Mouse (Mus musculus) large intestine, adult 2 months (tissue): ENCODE data around the gene Btbd18. TPM values are rescaled to one million over a fixed set of nuclear protein-coding genes. Genes with fewer than 3 reads are reported as not detected.

Source experiments
- DNase-seq: peaks from one replicate; pipeline ENCODE4 v3.0.0-alpha.2; 2012; ENCODE audit warnings: low read depth, low spot score
- whole genome bisulfite sequencing: fragments of 180-500 bp; shearing (Covaris S2); methylation state at CpG from one replicate; pipeline ENCODE4 v1.1.7; 2018; 5-methylcytosine and 5-hydroxymethylcytosine counted together
- polyA plus RNA-seq: library from polyadenylated mRNA; depleted of rRNA; stranded (reverse); fragments of >200 nt; gene quantifications from 2 replicates; pipeline ENCODE4 v1.2.3, GENCODE M21; 2012; rRNA removed

Btbd18 gene
- polyA plus RNA-seq, 1 experiment: not detected

DNA sequence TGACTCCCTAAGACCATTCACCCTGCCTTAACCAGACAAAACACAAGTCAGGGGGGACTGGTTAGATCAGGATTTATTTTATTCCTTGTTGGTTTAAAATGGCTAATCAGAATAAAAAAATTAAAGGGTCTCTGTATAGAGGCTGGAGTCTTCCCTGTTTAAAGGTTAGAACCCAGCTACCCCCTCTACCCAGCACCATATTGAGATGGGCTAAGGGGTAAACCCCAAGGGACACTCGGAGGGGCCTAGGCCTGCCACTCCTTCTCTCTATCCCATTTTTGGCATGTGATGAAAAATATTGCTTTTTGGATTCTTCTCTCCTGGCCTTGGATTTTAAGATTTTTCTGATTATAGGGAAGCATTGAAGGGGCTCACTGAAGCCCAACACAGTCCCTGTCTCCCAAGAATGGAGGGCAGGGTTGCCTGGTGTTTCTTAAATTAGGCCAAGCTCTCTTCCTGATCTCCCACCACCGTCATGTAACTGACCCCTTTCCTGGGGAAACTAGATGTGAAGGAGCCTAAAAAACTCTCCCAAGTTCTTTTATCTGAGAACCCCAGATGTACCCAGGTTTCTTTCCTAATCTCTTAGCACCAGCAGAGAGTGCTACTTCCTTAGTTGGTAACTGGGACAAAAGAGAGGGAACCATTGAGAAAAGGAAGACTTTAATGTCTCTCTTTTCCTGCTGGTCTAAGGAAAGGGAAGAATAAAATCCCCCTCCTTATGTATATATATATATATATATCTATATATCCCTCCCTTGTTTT, 29.4 kb downstream of the Btbd18 start:
- 82% methylated on average over 2 of the region's 2 CpGs for WGBS
- no peak for DNase-seq

DNA sequence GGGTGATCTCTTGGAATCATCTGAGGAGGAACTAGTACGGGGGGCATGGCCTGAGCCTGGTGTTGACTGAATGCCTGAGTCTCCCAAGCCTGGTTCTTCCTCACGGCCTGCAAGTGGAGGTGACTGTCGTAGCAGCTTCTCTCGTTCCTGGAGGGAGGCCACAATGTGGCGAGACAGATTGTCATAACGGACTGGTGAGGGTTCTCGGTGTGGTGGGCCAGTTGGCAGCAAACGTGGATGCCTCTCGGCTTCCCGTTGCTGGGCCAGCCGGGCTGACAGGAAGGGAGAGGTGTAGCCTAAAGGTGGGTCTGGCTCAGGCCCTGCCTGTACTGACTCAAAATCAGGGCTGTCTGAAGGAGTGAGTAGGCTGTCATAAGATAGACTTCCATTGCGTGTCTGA, 31.2 kb downstream of the Btbd18 start:
- DNase-seq: no peak
- 84% methylated on average over 12 of the region's 12 CpGs for WGBS

DNA sequence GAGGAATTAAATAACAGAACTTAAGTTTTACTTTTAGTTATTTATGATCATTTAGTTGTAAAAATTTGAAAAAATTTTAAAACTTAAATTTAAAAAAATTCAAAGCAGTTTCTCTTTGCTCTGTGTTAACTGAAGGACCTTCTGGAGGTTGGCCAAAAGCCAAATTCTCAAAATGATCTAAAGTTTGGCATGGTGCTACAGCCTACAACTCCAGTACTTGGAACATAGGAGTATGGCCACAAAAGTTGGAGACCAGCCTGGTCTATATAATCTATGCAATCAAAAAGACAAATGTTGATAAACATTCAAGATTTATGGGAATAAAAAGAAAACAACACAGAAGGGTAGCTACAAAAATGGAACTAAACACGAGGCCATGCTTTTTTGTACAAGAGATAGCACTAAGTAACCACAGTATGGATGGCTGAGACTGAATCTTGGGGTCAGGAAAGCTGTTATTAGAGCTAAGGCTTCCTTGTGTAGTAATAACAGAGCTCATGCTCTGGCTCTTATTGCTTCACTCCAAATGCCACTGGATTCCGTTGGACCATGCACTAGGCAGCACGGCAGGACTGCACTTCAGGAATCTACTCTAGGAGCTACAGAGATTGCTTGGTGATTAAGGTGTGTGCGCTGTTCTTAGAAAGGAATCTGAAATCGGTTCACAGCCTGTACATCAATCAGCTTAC, 36.3 kb downstream of the Btbd18 start:
- DNase-seq: no peak
- 81% methylated on average over 5 of the region's 5 CpGs for WGBS

DNA sequence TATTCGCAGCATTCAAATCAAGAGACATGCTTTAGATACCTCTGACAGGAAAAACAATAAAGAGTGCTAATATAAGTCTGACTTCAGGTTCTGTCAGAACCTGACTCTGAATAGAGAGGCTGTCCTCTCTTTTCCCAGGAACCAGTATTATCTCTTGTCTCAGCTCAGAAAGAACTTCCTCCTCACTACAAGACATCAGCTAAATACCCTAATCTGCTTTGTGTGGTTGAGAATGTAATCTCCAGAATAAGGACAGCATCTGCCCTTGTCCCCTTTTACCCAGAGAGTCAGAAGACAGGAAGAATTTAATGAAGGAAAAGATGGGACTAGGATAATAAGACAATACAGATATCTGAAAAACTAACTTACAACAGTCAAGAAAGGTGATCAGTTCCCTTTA, 44.6 kb downstream of the Btbd18 start:
- 96% methylated on average over 1 of the region's 1 CpGs for WGBS
- no peak for DNase-seq

DNA sequence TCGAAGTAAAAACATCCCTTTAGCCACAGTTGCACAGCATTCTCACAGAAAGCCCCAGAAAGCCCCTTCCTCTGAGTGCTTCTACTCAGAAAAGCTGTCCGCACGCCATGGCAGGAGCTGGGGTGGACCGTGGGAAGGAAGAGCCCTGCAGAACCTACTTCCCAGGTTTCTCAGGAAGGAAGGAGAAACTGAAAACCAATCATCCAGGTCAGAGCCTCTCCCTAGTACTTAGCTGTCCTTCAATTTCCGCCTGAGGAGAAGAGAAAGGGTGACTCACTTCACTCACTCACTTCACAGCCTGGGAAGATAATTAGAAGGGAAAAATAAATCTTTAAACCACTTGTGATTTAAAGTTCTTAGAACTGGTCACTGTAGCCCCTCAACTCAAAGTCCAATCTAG, 45.5 kb downstream of the Btbd18 start:
- 52% methylated on average over 5 of the region's 5 CpGs for WGBS
- DNase-seq: no peak

DNA sequence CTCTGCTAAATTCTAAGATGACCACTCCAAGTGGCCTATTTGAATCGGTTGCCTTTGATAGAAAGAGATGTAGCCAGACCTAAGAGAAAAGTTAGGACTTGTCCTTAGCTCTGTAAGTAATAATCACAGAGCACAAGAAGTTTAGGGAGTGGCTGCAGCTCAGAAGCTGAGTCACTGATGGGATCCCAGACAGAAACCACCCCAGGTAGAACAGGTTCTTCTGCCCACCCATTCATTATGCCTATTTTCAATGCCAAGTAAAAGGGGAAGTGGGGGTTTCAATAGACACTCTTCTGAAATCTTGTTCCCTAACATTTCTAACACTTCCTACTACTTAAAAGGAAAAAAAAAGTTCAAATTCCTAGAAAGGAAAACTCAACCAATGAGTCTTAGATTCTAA, 46.4 kb downstream of the Btbd18 start:
- DNase-seq: no peak
- WGBS: 36% methylated on average over 1 of the region's 1 CpGs

DNA sequence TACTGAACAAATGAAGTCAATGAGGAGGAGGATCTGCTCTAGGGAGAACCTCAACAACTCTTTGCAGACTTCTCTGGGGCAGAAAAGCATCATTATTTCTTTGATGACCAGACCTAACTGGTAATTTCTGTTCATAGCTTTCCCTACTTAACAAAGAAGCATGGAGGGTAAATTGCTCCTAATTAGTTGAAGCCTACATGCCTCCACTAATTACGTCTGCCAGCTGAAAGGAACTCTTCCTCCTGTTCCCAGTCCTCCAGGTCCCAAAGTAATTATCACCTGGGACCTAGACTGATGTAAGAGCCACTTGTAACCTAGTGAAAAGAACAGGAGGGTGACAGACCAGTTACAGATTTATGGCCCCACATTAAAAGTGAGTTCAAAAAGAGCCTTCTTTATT, 48.6 kb downstream of the Btbd18 start:
- 56% methylated on average over 1 of the region's 1 CpGs for WGBS
- no peak for DNase-seq

DNA sequence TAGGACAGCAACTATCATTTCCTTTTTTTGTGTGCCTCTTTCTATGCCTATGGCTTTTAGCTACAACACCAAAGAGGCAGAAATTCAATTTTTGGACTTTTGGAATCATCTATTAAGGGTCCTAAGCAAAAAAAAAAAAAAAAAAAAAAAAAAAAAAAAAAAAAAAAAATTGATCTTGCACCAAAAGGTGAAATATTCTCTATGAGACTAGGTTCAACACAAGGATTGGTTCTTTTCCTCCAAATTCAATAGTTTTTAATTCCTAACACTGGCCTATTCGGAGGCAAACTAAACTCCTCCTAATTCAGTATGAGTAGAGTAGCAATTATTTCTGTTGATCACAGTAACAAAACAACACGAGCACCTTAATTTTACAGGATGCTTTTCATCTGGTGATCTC, 53.0 kb downstream of the Btbd18 start:
- WGBS: 81% methylated on average over 2 of the region's 2 CpGs
- DNase-seq: no peak

DNA sequence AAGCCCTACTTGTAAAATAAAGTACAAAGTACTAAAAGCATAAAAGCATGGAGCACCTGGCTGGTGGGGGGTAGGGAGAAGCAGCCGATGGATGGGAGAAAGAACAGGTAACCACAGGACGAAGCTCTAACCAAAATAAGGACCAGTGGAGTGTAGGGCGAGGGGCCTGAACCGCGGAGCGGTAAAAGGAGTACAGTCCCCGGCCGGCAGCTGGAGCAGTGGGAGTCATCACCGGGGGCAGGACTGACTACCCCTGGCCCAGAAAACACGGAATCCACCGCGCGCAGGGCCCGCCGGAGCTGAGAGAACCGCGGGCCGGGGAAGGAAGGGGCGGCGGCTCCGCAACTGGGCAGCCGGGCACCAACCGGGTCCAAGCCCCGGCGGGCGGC, 55.5 kb downstream of the Btbd18 start:
- no peak for DNase-seq
- under 1% methylated on average over 25 of the region's 26 CpGs for WGBS

DNA sequence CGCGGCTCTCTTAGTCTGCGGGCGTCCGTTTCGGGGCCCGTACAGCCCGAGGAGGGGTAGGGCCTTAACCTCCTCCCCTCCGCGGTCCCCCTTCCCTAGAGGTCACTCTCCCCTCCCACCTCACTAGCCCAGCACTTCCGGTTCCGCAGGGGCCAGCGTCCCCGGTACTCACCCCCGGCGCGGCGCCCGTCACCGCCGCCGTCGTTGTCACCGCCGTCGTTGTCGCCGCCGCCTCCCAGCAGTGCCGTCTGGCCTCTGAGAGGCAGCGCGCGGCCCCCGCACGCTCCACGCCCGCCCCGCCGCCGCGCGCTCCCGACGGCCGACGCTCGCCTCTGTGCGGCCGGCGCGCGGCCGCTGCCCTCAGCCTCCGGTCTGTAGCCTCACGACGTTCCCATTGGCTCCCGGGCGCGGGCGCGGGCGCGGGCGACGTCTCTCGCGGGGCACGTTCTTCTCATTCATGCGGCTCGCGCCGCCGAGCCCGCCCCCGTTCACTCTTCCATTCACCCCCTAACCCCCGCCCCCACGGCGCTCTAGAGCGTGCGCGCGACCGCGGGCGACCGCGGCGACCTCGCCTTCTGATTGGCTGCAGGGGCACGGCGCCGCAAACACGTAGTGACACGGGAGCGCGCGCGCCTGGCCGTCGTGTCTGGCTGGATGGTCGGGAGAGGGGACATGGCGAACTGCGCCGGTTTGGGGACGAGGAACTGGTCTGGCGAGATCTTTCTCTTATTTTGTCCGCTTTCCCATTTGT, 56.1 kb downstream of the Btbd18 start, which contains the start of gene Zdhhc5:
TSS of gene Zdhhc5 (minus strand) at position 370 of the 751 bp plus-strand sequence.
- under 1% methylated on average over 106 of the region's 107 CpGs for WGBS
- DNase-seq: peak; percentile 83

DNA sequence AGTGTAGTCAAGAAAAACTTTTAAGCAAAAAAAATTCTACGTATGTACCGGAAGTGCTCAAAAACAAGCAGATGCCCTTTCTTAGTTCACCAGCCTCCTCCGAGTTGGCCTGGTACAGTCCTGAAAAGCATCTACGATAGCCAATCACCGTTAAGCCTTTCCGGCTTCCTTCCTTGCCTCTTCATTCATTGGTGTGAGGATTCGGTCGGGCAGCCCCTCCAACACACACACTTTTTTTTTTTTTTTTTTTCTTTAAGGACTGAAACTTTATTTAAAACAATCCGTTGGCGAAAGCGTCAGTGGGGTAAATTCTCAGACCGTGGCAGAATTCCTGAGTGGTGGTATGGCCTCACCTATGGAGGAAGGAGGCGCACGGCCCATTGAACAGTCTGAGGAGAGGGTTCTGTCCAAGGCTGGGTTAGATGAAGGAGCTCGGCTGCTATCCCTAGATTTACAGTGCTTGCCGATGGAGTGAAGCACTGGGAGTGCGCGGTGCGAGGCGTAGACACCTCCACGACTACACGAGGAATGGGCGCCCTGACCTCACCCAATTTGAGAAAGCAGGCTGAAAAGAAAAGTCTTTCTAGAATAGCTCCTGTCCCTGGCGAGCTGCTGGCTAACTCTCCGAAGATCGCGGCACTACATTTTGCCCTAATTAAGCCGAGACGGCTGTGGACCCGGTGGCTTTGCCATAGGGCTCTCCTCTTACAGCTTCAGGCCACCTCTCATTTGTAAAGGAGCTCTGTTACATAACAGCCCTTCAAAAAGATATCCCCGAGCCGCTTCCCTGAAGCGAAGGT, 56.9 kb downstream of the Btbd18 start:
- peak; percentile 93 for DNase-seq
- under 1% methylated on average over 33 of the region's 33 CpGs for WGBS

DNA sequence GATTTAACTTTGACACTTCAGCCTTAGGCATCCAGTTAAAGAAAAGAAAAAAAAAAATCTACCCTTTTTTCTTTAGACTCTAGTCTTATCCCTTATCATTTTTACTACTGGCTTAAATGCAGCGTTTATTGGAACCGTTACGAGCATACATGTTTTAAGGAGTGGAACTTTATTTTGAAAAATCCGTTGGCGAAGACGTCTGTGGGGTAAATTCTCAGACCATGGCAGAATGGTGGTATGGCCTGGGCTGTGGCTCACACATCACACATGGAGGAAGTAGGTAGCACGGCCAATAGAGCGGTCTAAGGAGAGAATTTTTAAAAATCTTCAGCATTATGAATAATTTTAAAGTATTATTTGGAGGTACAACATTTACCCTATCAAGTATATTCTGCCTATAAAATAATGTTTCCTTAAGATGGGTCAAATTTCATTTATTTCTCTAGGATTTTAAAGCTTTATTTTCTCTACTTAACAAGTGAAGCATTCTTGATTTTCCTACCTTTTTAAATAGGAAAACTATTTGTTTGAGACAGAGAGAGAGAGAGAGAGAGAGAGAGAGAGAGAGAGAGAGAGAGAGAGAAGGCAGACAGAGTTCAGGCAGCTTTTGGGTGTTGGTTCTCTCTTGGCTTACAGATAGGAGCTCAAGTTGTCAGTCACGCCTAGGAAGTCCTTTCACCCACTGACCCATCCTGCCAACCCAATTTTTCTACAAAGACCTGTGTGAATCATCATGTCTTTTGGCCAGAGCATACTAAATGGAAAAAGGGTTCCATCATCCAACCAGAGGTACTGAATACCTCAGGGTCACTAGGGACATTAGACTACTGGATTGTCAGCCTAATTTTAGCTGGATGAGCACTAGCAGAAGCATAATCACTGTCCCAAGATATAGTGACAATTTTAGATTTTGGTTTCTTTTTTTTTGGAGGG, 57.8 kb downstream of the Btbd18 start:
- 12% methylated on average over 9 of the region's 9 CpGs for WGBS

DNA sequence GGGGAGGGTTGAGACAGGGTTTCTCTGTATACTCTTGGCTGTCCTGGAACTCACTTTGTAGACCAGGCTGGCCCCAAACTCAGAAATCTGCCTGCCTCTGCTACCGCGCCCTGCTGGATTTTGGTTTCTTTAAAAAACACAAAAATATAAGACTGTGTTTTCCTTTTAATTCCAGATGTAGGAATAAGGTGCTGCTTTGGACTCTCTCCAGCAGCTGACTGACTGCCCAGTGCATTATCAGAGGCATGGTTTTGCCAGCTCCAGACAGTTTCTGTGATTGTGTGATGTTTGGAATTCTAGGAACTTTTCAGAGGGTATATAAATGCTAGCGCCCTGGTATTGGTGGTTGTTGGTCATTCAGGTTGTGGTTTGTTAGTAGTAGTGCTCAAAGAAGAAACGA, 58.5 kb downstream of the Btbd18 start:
- no peak for DNase-seq
- WGBS: 91% methylated on average over 4 of the region's 4 CpGs

More for the DNA sequence above, 57.8 kb downstream of the Btbd18 start:
- DNase-seq: no peak

Other genes starting within 250 kb of the Btbd18 start
- gene Calcrl, start 233.7 kb upstream of the Btbd18 start, polyA plus RNA-seq: 1.8 and 2.8 TPM in 2 replicates
- 4.5 and 6.2 TPM in 2 replicates for gene Tfpi, start 182.3 kb upstream of the Btbd18 start, polyA plus RNA-seq
- 71.8 and 112 TPM in 2 replicates for gene Ctnnd1, start 8.3 kb upstream of the Btbd18 start, polyA plus RNA-seq
- gene Selenoh, start 11.7 kb downstream of the Btbd18 start, polyA plus RNA-seq: 47.3 and 56.9 TPM in 2 replicates
- not detected in 2 replicates for gene Gm28635, start 19.0 kb downstream of the Btbd18 start, polyA plus RNA-seq
- gene Med19, start 19.3 kb downstream of the Btbd18 start, polyA plus RNA-seq: 8.4 and 9.8 TPM in 2 replicates
- 66.2 and 77.2 TPM in 2 replicates for gene Tmx2, start 20.1 kb downstream of the Btbd18 start, polyA plus RNA-seq
- 35.1 and 53.5 TPM in 2 replicates for gene Zdhhc5, start 56.1 kb downstream of the Btbd18 start, polyA plus RNA-seq
- gene Clp1, start 68.3 kb downstream of the Btbd18 start, polyA plus RNA-seq: 15.5 and 17.5 TPM in 2 replicates
- 0.82 and 1.5 TPM in 2 replicates for gene Ypel4, start 75.0 kb downstream of the Btbd18 start, polyA plus RNA-seq
- 0.29 and 0.37 TPM in 2 replicates for gene Gm19426, start 84.6 kb downstream of the Btbd18 start, polyA plus RNA-seq
- gene Serping1, start 116.4 kb downstream of the Btbd18 start, polyA plus RNA-seq: 146 and 183 TPM in 2 replicates
- gene Ube2l6, start 139.7 kb downstream of the Btbd18 start, polyA plus RNA-seq: 59.1 and 85.6 TPM in 2 replicates
- gene Smtnl1, start 163.6 kb downstream of the Btbd18 start, polyA plus RNA-seq: 0.14 TPM in 1 of 2 replicates, not detected in the other
- gene Timm10, start 167.9 kb downstream of the Btbd18 start, polyA plus RNA-seq: 40.7 and 41.7 TPM in 2 replicates
- 5.6 and 6.8 TPM in 2 replicates for gene Slc43a1, start 179.8 kb downstream of the Btbd18 start, polyA plus RNA-seq
- 1.7 and 2.1 TPM in 2 replicates for gene Rtn4rl2, start 227.6 kb downstream of the Btbd18 start, polyA plus RNA-seq